Mouse (Mus musculus) heart, embryonic 13.5 days (tissue): Measurements from ENCODE around the gene Epm2a. TPM values are rescaled to one million over a fixed set of nuclear protein-coding genes. Genes with fewer than 3 reads are reported as not detected.
A peak's percentile ranks its signal among the peaks of the same experiment; 100 is the strongest.
"Not testable (repeated sequence)": the region's sequence is repeated elsewhere in the genome, so short reads cannot be mapped to it uniquely, and the experiment has no call there.

Experiments
- ATAC-seq: fragments of 200-750 bp; cut with Nextera tagmentation; 2 replicates; pipeline ENCODE4 v1.8.0; 2017; ENCODE audit warnings: moderate TSS enrichment; ENCODE audit not compliant: insufficient number of reproducible peaks, low FRiP score, low TSS enrichment; ENCODE audit errors: extremely low read depth
- H3K27ac ChIP-seq: fragments of 300-500 bp; sonication (generic); replicated peaks from 2 replicates; pipeline ENCODE4 v1.5.1; 2015; ENCODE audit warnings: moderate library complexity, mild to moderate bottlenecking, inconsistent platforms
- H3K27me3 ChIP-seq: fragments of 300-500 bp; sonication (generic); replicated peaks from 2 replicates; pipeline ENCODE4 v1.6.1; 2015; ENCODE audit warnings: mild to moderate bottlenecking, inconsistent platforms
- H3K36me3 ChIP-seq: fragments of 300-500 bp; sonication (generic); 2 replicates; pipeline ENCODE4 v1.6.1; 2015; ENCODE audit warnings: mild to moderate bottlenecking, inconsistent platforms
- H3K4me1 ChIP-seq: fragments of 300-500 bp; sonication (generic); 2 replicates; pipeline ENCODE4 v1.6.1; 2015; ENCODE audit warnings: inconsistent platforms
- H3K4me2 ChIP-seq: fragments of 300-500 bp; sonication (generic); 2 replicates; pipeline ENCODE4 v1.6.1; 2015; ENCODE audit warnings: inconsistent platforms, mild to moderate bottlenecking, moderate library complexity
- H3K4me3 ChIP-seq: fragments of 300-500 bp; sonication (generic); 2 replicates; pipeline ENCODE4 v1.5.1; 2015; ENCODE audit warnings: moderate library complexity, mild to moderate bottlenecking, inconsistent platforms
- H3K9ac ChIP-seq: fragments of 300-500 bp; sonication (generic); 2 replicates; pipeline ENCODE4 v1.6.1; 2015; ENCODE audit warnings: inconsistent platforms, mild to moderate bottlenecking, moderate library complexity
- H3K9me3 ChIP-seq: fragments of 300-500 bp; sonication (generic); 2 replicates; pipeline ENCODE4 v1.6.1; 2016; ENCODE audit warnings: inconsistent platforms
- WGBS: fragments of 180-500 bp; shearing (Covaris S2); methylation state at CpG from one replicate; pipeline ENCODE4 v1.1.7; 2015; ENCODE audit warnings: mixed read lengths; 5-methylcytosine and 5-hydroxymethylcytosine counted together
- polyA plus RNA-seq: library from polyadenylated mRNA; unstranded; fragments of >200 nt; fragmentation: Nextera tagmentation; extraction: Ambion mirVana; gene quantifications from 2 replicates; pipeline ENCODE4 v1.2.1, GENCODE M21; 2015

The Epm2a gene
- 0.82 and 0.99 TPM in 2 replicates for polyA plus RNA-seq

- Histone ChIP-seq H3K36me3 (no peaks in the 10 kb centered on the region), H3K9me3 (no peaks in the 10 kb centered on the region), H3K9ac (peak within 1 kb of the TSS; percentile 94), H3K27me3 (no peaks in the 10 kb centered on the region), H3K4me2 (peak within 1 kb of the TSS; percentile 75), H3K4me1 (peaks cover 11% of the 10 kb centered on the region), H3K4me3 (peak within 1 kb of the TSS; percentile 78), H3K27ac (peak within 1 kb of the TSS; percentile 99)
- ATAC-seq, result peak; percentile 77
- under 1% methylated on average over 102 of the region's 106 CpGs for WGBS
Measured at GRCm38 (mm10) chr10:11343205-11344141, at the start of gene Epm2a. Gene Epm2a, plus strand, starts transcription at chr10:11343404.

DNA sequence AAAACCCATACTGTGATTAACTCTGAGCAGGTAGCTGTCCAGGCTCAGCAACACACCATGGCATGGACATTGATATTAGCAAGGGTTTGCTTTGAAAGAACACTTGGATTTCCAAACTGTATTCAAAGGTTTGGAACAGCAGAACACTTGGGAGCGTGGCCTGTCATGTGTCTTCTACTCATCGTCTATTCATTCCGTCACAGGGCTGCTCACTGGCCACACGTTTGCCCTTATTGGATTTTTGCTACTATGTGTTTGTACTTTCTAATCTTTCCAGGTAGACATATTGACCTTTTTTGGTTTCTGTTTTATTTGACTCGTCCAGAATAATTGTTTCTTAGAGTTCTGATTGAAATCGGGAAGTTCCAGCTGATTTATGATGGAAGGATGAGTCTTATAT is 44.8 kb upstream of the Epm2a start:
- Histone ChIP-seq H3K9me3 (no peaks in the 10 kb centered on the region), H3K4me1 (peaks cover 10% of the 10 kb centered on the region), H3K4me3 (no peak overlapping the region), H3K36me3 (peaks cover 50% of the 10 kb centered on the region), H3K9ac (no peak overlapping the region), H3K4me2 (no peak overlapping the region), H3K27me3 (no peaks in the 10 kb centered on the region), H3K27ac (no peak overlapping the region)
- ATAC-seq, result no peak
- 88% methylated on average over 6 of the region's 6 CpGs for WGBS

DNA sequence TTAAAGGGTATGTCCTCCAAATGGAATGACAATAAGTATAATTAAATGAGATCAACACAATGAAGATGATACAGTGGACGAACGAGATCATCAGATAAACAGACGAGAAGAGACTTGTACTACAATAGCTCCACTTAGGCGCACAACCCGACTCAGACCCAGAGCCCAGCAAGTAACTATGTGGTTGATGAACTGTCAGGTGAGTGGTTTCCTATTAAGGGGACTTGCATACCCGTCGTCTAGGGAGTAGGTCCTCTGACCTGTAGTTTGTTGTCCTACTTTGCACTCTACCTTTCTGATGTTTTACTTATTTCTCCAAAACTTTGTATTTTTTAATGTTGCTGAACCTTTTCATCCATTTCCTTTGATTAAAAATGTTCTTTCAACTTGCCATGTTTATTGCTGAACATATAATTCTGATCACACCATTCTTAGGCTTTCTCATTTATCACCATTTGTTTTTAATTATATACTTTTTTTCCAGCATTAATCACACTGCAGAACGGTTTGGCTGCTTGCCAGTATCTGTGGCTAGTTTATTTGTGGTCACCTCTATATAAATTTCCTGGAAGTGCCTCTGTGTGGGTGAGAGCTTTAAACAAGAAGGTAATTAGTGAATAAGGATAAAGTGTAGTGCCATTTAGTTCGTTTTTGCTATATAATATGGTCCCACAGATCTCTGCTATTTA is 37.7 kb upstream of the Epm2a start:
- WGBS, result 74% methylated on average over 9 of the region's 9 CpGs
- Histone ChIP-seq H3K4me1 (peaks cover 17% of the 10 kb centered on the region; the same call in 1 of the 2 replicates), H3K27ac (no peak overlapping the region)

DNA sequence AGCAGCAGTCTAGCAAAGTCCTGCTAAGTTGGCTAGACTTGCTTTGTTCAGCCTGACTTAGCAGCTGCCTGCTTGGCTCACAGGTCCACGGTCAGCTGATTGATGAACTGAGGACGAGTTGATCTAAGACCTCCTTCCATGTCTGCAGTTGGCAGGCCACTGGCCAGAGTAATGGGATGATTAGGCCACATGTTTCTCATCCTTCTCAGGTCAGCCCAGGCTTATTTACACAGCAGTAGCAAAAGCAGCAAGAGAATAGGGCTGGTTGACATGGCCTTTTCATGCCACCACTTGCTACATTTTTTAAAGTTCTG is 37.2 kb upstream of the Epm2a start:
- no peak overlapping the region for H3K4me3 ChIP-seq
- H3K27ac ChIP-seq, result no peak overlapping the region
- peaks cover 20% of the 10 kb centered on the region; the same call in 1 of the 2 replicates for H3K4me1 ChIP-seq
- H3K9ac ChIP-seq, result no peak overlapping the region
- H3K9me3 ChIP-seq, result no peaks in the 10 kb centered on the region
- ATAC-seq, result no peak
- no peak overlapping the region for H3K4me2 ChIP-seq
- no peaks in the 10 kb centered on the region for H3K27me3 ChIP-seq
- peaks cover 11% of the 10 kb centered on the region for H3K36me3 ChIP-seq
- WGBS, result 48% methylated on average over 2 of the region's 2 CpGs

More for the DNA sequence above, 37.7 kb upstream of the Epm2a start:
- peaks cover 12% of the 10 kb centered on the region for H3K36me3 ChIP-seq
- no peak for ATAC-seq
- no peaks in the 10 kb centered on the region for H3K9me3 ChIP-seq
- H3K9ac ChIP-seq, result no peak overlapping the region
- no peak overlapping the region for H3K4me3 ChIP-seq
- no peak overlapping the region for H3K4me2 ChIP-seq
- H3K27me3 ChIP-seq, result no peaks in the 10 kb centered on the region

GRCm38 (mm10) chr10:11309866-11310265 is 33.3 kb upstream of the Epm2a start:
- no peak overlapping the region for H3K4me2 ChIP-seq
- H3K4me3 ChIP-seq, result no peak overlapping the region
- no peaks in the 10 kb centered on the region for H3K27me3 ChIP-seq
- peaks cover 20% of the 10 kb centered on the region; the same call in 1 of the 2 replicates for H3K4me1 ChIP-seq
- H3K9ac ChIP-seq, result no peak overlapping the region
- H3K36me3 ChIP-seq, result peaks cover 11% of the 10 kb centered on the region
- no peak for ATAC-seq
- H3K9me3 ChIP-seq, result no peaks in the 10 kb centered on the region
- 80% methylated on average over 1 of the region's 1 CpGs for WGBS
- no peak overlapping the region for H3K27ac ChIP-seq

- Histone ChIP-seq H3K9ac (no peak overlapping the region), H3K27me3 (no peaks in the 10 kb centered on the region), H3K4me3 (no peak overlapping the region), H3K4me1 (peaks cover 15% of the 10 kb centered on the region; the same call in 1 of the 2 replicates), H3K36me3 (peaks cover 11% of the 10 kb centered on the region), H3K9me3 (no peaks in the 10 kb centered on the region), H3K27ac (no peak overlapping the region), H3K4me2 (no peak overlapping the region)
- ATAC-seq, result no peak
Measured at GRCm38 (mm10) chr10:11310481-11310880, 32.7 kb upstream of the Epm2a start.

DNA sequence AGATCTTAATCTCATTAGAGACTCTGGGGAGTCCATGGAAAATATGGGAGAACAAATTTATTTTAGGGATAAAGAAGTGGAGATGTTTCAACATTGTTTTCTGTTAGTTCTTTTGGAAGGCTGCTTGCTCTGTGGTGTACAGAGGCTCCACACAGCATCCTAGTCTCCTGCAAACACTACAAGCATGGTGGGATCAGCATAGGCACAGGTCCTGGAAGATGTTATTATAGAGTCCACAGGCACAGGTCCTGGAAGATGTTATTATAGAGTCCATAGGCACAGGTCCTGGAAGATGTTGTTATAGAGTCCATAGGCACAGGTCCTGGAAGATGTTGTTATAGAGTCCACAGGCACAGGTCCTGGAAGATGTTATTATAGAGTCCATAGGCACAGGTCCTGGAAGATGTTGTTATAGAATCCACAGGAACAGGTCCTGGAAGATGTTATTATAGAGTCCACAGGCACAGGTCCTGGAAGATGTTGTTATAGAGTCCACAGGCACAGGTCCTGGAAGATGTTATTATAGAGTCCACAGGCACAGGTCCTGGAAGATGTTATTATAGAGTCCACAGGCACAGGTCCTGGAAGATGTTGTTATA is 25.2 kb upstream of the Epm2a start:
- H3K4me2 ChIP-seq, ATAC-seq, H3K4me1 ChIP-seq: not testable (repeated sequence)

GRCm38 (mm10) chr10:11319446-11319970 is 23.7 kb upstream of the Epm2a start:
- ATAC-seq, result no peak
- H3K27ac ChIP-seq, result no peak overlapping the region

More for the DNA sequence above, 25.2 kb upstream of the Epm2a start:
- not testable (repeated sequence) for H3K9me3 ChIP-seq, H3K9ac ChIP-seq, H3K27me3 ChIP-seq, H3K27ac ChIP-seq, H3K36me3 ChIP-seq, H3K4me3 ChIP-seq

DNA sequence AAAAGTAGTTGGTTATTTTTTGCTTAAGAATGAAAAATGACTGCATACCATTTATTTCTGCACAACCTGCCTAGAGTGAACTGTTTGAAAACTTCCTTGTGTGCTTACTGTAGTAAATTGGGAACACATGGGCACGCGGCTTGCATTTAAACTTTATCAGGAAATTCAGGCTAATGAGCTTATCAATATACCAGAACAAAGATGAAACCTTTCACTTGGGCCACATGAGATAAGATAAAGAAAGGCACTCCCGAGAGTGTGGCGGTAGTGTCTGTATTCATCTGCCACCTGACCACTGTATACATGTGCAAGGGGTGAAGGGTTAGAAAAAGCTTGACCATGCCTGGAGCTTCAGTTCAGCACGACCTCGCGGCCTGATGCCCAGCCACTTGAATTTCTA is 20.9 kb upstream of the Epm2a start:
- H3K27ac ChIP-seq, result no peak overlapping the region
- no peaks in the 10 kb centered on the region for H3K4me1 ChIP-seq
- H3K4me2 ChIP-seq, result no peak overlapping the region
- no peaks in the 10 kb centered on the region for H3K9me3 ChIP-seq
- H3K9ac ChIP-seq, result no peak overlapping the region
- ATAC-seq, result no peak
- 48% methylated on average over 7 of the region's 7 CpGs for WGBS
- H3K36me3 ChIP-seq, result no peaks in the 10 kb centered on the region
- H3K4me3 ChIP-seq, result no peak overlapping the region
- no peaks in the 10 kb centered on the region for H3K27me3 ChIP-seq

More at GRCm38 (mm10) chr10:11319446-11319970, 23.7 kb upstream of the Epm2a start:
- Histone ChIP-seq H3K27me3 (no peaks in the 10 kb centered on the region), H3K9me3 (no peaks in the 10 kb centered on the region), H3K4me1 (no peaks in the 10 kb centered on the region), H3K9ac (no peak overlapping the region), H3K4me2 (no peak overlapping the region), H3K36me3 (no peaks in the 10 kb centered on the region), H3K4me3 (no peak overlapping the region)
- 74% methylated on average over 1 of the region's 1 CpGs for WGBS

DNA sequence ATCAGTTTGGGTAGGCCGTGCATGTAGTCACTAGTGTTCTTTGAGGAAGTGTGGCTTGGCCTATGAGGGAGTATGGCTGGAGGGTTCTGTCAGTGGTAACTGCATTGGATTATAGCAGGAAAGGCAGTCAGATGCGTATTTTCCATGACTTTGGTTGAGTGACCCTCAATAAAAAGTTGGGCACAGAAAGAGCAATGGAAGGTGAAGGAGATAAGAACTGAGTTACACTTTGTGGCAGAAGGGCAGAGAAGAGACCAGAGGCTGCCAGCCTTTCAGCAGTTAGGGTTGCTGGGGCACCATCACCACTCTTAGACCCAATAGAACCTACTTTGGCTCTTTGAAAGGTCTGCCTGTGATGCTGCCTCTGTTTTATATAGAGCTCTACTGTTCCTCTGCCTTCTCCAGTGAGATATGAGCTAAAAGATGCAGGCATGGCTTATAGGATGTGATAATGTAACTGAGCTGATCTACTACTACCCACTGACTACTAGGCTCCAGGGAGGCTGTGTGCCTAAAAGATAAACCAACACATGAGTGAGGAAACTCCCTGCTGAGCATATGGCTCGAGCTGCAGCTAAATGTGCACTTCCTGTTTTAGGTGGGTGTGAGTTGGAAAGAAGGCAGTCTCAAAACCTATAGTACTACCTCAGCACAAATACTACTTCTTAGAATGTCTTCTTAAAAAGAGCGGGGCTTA is 19.9 kb upstream of the Epm2a start:
- H3K27me3 ChIP-seq, result no peaks in the 10 kb centered on the region
- no peak overlapping the region for H3K9ac ChIP-seq
- no peak overlapping the region for H3K4me3 ChIP-seq
- ATAC-seq, result no peak
- no peak overlapping the region for H3K4me2 ChIP-seq
- no peak overlapping the region for H3K27ac ChIP-seq
- H3K4me1 ChIP-seq, result no peaks in the 10 kb centered on the region
- 74% methylated on average over 4 of the region's 4 CpGs for WGBS
- no peaks in the 10 kb centered on the region for H3K9me3 ChIP-seq
- H3K36me3 ChIP-seq, result no peaks in the 10 kb centered on the region

GRCm38 (mm10) chr10:11326526-11326925 is 16.7 kb upstream of the Epm2a start:
- ATAC-seq, result no peak
- Histone ChIP-seq H3K4me1 (no peaks in the 10 kb centered on the region), H3K4me2 (no peak overlapping the region), H3K36me3 (no peaks in the 10 kb centered on the region), H3K9me3 (no peaks in the 10 kb centered on the region), H3K4me3 (no peak overlapping the region), H3K27me3 (no peaks in the 10 kb centered on the region), H3K9ac (no peak overlapping the region), H3K27ac (no peak overlapping the region)
- 87% methylated on average over 3 of the region's 3 CpGs for WGBS
